Mouse (Mus musculus): Measurements from ENCODE around the gene Galr3. TPM values are rescaled to one million over a fixed set of nuclear protein-coding genes. Genes with fewer than 3 reads are reported as not detected.

Galr3 gene
- polyA plus RNA-seq, 1 experiment from 2014 or later, result 0.43 TPM

GRCm38 (mm10) chr15:79057850-79058249 lies 16.2 kb downstream of the Galr3 start:
- no peaks in the 10 kb centered on the region for H3K9me3 ChIP-seq (replicated peaks; ENCODE audit: control insufficient read depth, low read length)
- peaks cover 12% of the 10 kb centered on the region for H3K4me1 ChIP-seq (ENCODE audit: control insufficient read depth, insufficient read depth, low read length)
- peaks cover 28% of the 10 kb centered on the region for H3K36me3 ChIP-seq (ENCODE audit: control insufficient read depth, insufficient read depth, low read length)
- no peak overlapping the region for H3K9ac ChIP-seq (ENCODE audit: low read length)
- no peak overlapping the region for H3K27ac ChIP-seq (ENCODE audit: low read length)
- 85% methylated on average over 6 of the region's 6 CpGs for WGBS
- no peak overlapping the region for H3K4me2 ChIP-seq (ENCODE audit: low read depth, low read length)
- H3K27me3 ChIP-seq (ENCODE audit: control insufficient read depth, insufficient read depth, low read length), result no peaks in the 10 kb centered on the region
- no peak overlapping the region for H3K4me3 ChIP-seq (replicated peaks; ENCODE audit: low read length)
- no peak for ATAC-seq (ENCODE audit: insufficient read depth, low FRiP score)

- Histone ChIP-seq H3K4me2 (ENCODE audit: low read depth, low read length) (peak overlapping the region; percentile 81; the same call in 1 of the 2 replicates), H3K36me3 (ENCODE audit: control insufficient read depth, insufficient read depth, low read length) (peaks cover 14% of the 10 kb centered on the region; the same call in 1 of the 2 replicates), H3K27me3 (ENCODE audit: control insufficient read depth, insufficient read depth, low read length) (no peaks in the 10 kb centered on the region), H3K27ac (ENCODE audit: low read length) (no peak overlapping the region), H3K9me3 (replicated peaks; ENCODE audit: control insufficient read depth, low read length) (no peaks in the 10 kb centered on the region), H3K9ac (ENCODE audit: low read length) (0 out of 2 replicates have a peak overlapping the region, but pooled peaks have one; percentile 38), H3K4me1 (ENCODE audit: control insufficient read depth, insufficient read depth, low read length) (peaks cover 29% of the 10 kb centered on the region), H3K4me3 (replicated peaks; ENCODE audit: low read length) (no peak overlapping the region)
- 78% methylated on average over 14 of the region's 14 CpGs for WGBS
- ATAC-seq (ENCODE audit: insufficient read depth, low FRiP score), result no peak
These were observed 19.3 kb downstream of the Galr3 start for GRCm38 (mm10) chr15:79060887-79061565.

- H3K36me3 ChIP-seq (ENCODE audit: control insufficient read depth, insufficient read depth, low read length), result peaks cover 13% of the 10 kb centered on the region; the same call in 1 of the 2 replicates
- no peaks in the 10 kb centered on the region for H3K27me3 ChIP-seq (ENCODE audit: control insufficient read depth, insufficient read depth, low read length)
- no peaks in the 10 kb centered on the region for H3K9me3 ChIP-seq (replicated peaks; ENCODE audit: control insufficient read depth, low read length)
- H3K4me2 ChIP-seq (ENCODE audit: low read depth, low read length), result peak within 1 kb of the TSS; percentile 81
- peak within 1 kb of the TSS; percentile 98 for H3K4me3 ChIP-seq (replicated peaks; ENCODE audit: low read length)
- peak within 1 kb of the TSS; percentile 94 for H3K9ac ChIP-seq (ENCODE audit: low read length)
- ATAC-seq (ENCODE audit: insufficient read depth, low FRiP score), result peak; percentile 99
- under 1% methylated on average over 80 of the region's 80 CpGs for WGBS
- peak within 1 kb of the TSS; percentile 84 for H3K27ac ChIP-seq (ENCODE audit: low read length)
- peaks cover 29% of the 10 kb centered on the region for H3K4me1 ChIP-seq (ENCODE audit: control insufficient read depth, insufficient read depth, low read length)
These were observed 20.9 kb downstream of the Galr3 start, which contains the start of gene Ankrd54 for GRCm38 (mm10) chr15:79062376-79063159. TSS of gene Ankrd54 (minus strand) at chr15:79062893.

GRCm38 (mm10) chr15:79063160-79063740 lies 21.6 kb downstream of the Galr3 start:
- H3K27ac ChIP-seq (ENCODE audit: low read length), result peak overlapping the region; percentile 73
- no peak for ATAC-seq (ENCODE audit: insufficient read depth, low FRiP score)
- 8% methylated on average over 14 of the region's 14 CpGs for WGBS

GRCm38 (mm10) chr15:79065086-79065770 lies 23.5 kb downstream of the Galr3 start:
- 35% methylated on average over 8 of the region's 8 CpGs for WGBS
- ATAC-seq (ENCODE audit: insufficient read depth, low FRiP score), result no peak
- H3K9me3 ChIP-seq (replicated peaks; ENCODE audit: control insufficient read depth, low read length), result no peaks in the 10 kb centered on the region
- H3K9ac ChIP-seq (ENCODE audit: low read length), result no peak overlapping the region
- no peak overlapping the region for H3K4me3 ChIP-seq (replicated peaks; ENCODE audit: low read length)
- H3K27ac ChIP-seq (ENCODE audit: low read length), result peak overlapping the region; percentile 85
- H3K36me3 ChIP-seq (ENCODE audit: control insufficient read depth, insufficient read depth, low read length), result no peaks in the 10 kb centered on the region
- no peaks in the 10 kb centered on the region for H3K27me3 ChIP-seq (ENCODE audit: control insufficient read depth, insufficient read depth, low read length)
- no peak overlapping the region for H3K4me2 ChIP-seq (ENCODE audit: low read depth, low read length)
- H3K4me1 ChIP-seq (ENCODE audit: control insufficient read depth, insufficient read depth, low read length), result peaks cover 29% of the 10 kb centered on the region

More at GRCm38 (mm10) chr15:79063160-79063740, 21.6 kb downstream of the Galr3 start:
- peaks cover 8% of the 10 kb centered on the region; the same call in 1 of the 2 replicates for H3K36me3 ChIP-seq (ENCODE audit: control insufficient read depth, insufficient read depth, low read length)
- H3K9ac ChIP-seq (ENCODE audit: low read length), result peak overlapping the region; percentile 67
- H3K4me2 ChIP-seq (ENCODE audit: low read depth, low read length), result peak overlapping the region; percentile 69
- H3K9me3 ChIP-seq (replicated peaks; ENCODE audit: control insufficient read depth, low read length), result no peaks in the 10 kb centered on the region
- no peaks in the 10 kb centered on the region for H3K27me3 ChIP-seq (ENCODE audit: control insufficient read depth, insufficient read depth, low read length)
- H3K4me3 ChIP-seq (replicated peaks; ENCODE audit: low read length), result peak overlapping the region; percentile 39
- peaks cover 29% of the 10 kb centered on the region for H3K4me1 ChIP-seq (ENCODE audit: control insufficient read depth, insufficient read depth, low read length)

GRCm38 (mm10) chr15:79066276-79066675 lies 24.6 kb downstream of the Galr3 start:
- Histone ChIP-seq H3K36me3 (ENCODE audit: control insufficient read depth, insufficient read depth, low read length) (no peaks in the 10 kb centered on the region), H3K4me2 (ENCODE audit: low read depth, low read length) (no peak overlapping the region), H3K9ac (ENCODE audit: low read length) (no peak overlapping the region), H3K4me3 (replicated peaks; ENCODE audit: low read length) (no peak overlapping the region), H3K27me3 (ENCODE audit: control insufficient read depth, insufficient read depth, low read length) (no peaks in the 10 kb centered on the region), H3K4me1 (ENCODE audit: control insufficient read depth, insufficient read depth, low read length) (peaks cover 25% of the 10 kb centered on the region), H3K9me3 (replicated peaks; ENCODE audit: control insufficient read depth, low read length) (no peaks in the 10 kb centered on the region), H3K27ac (ENCODE audit: low read length) (no peak overlapping the region)
- WGBS, result 29% methylated on average over 2 of the region's 2 CpGs
- ATAC-seq (ENCODE audit: insufficient read depth, low FRiP score), result no peak

GRCm38 (mm10) chr15:79067631-79068030 lies 25.9 kb downstream of the Galr3 start:
- H3K9ac ChIP-seq (ENCODE audit: low read length), result no peak overlapping the region
- no peaks in the 10 kb centered on the region for H3K36me3 ChIP-seq (ENCODE audit: control insufficient read depth, insufficient read depth, low read length)
- peak overlapping the region; percentile 56 for H3K27ac ChIP-seq (ENCODE audit: low read length)
- 51% methylated on average over 3 of the region's 3 CpGs for WGBS
- no peak overlapping the region for H3K4me3 ChIP-seq (replicated peaks; ENCODE audit: low read length)
- H3K4me2 ChIP-seq (ENCODE audit: low read depth, low read length), result no peak overlapping the region
- ATAC-seq (ENCODE audit: insufficient read depth, low FRiP score), result no peak
- H3K4me1 ChIP-seq (ENCODE audit: control insufficient read depth, insufficient read depth, low read length), result peaks cover 16% of the 10 kb centered on the region
- no peaks in the 10 kb centered on the region for H3K27me3 ChIP-seq (ENCODE audit: control insufficient read depth, insufficient read depth, low read length)
- no peaks in the 10 kb centered on the region for H3K9me3 ChIP-seq (replicated peaks; ENCODE audit: control insufficient read depth, low read length)

- 69% methylated on average over 3 of the region's 3 CpGs for WGBS
- no peaks in the 10 kb centered on the region for H3K36me3 ChIP-seq (ENCODE audit: control insufficient read depth, insufficient read depth, low read length)
- no peaks in the 10 kb centered on the region for H3K27me3 ChIP-seq (ENCODE audit: control insufficient read depth, insufficient read depth, low read length)
- H3K27ac ChIP-seq (ENCODE audit: low read length), result peak overlapping the region; percentile 25
- H3K4me1 ChIP-seq (ENCODE audit: control insufficient read depth, insufficient read depth, low read length), result peaks cover 14% of the 10 kb centered on the region
- no peak overlapping the region for H3K9ac ChIP-seq (ENCODE audit: low read length)
- H3K9me3 ChIP-seq (replicated peaks; ENCODE audit: control insufficient read depth, low read length), result no peaks in the 10 kb centered on the region
- H3K4me3 ChIP-seq (replicated peaks; ENCODE audit: low read length), result no peak overlapping the region
- peak; percentile 48; the same call in 1 of the 2 replicates for ATAC-seq (ENCODE audit: insufficient read depth, low FRiP score)
- H3K4me2 ChIP-seq (ENCODE audit: low read depth, low read length), result no peak overlapping the region
These were observed 26.7 kb downstream of the Galr3 start for GRCm38 (mm10) chr15:79068416-79068815.
